Mouse (Mus musculus): ENCODE measurements around the gene Vps25.

- peak; percentile 86 for TF ChIP-seq ZC3H11A (IDR thresholded peaks at IDR 0.05; ENCODE audit: borderline replicate concordance, low read depth, low read length)
- TF ChIP-seq ZNF384 (IDR thresholded peaks at IDR 0.05; ENCODE audit: low read depth, low read length), result no peak
- no peak for TF ChIP-seq HCFC1 (IDR thresholded peaks at IDR 0.05; ENCODE audit: borderline replicate concordance, insufficient read depth, low read length)
- TF ChIP-seq CHD2 (IDR thresholded peaks at IDR 0.05; ENCODE audit: low read depth, low read length), result no peak
- TF ChIP-seq MAFK (IDR thresholded peaks at IDR 0.05; ENCODE audit: insufficient read depth, low read depth, low read length), result no peak
Measured at GRCm38 (mm10) chr11:101248258-101248994, 5.1 kb upstream of the Vps25 start.

All from ES-E14 (cell line).